Mouse (Mus musculus): ENCODE results near the gene Irf6. TPM values are rescaled to one million over a fixed set of nuclear protein-coding genes. Genes with fewer than 3 reads are reported as not detected.

Gene Irf6
- total RNA-seq, 4 experiments from 2014 or later = 0.67 to 3.4 (median 1.00) TPM

GRCm38 (mm10) chr1:193156316-193157110, 3.6 kb downstream of the Irf6 start:
- DNase-seq (ENCODE audit: low spot score in 2 of 2) = no peak

GRCm38 (mm10) chr1:193157111-193157492, 4.2 kb downstream of the Irf6 start:
- no peak for DNase-seq (ENCODE audit: low spot score in 2 of 2)

- DNase-seq (ENCODE audit: low spot score in 2 of 2) = no peak
Measured at GRCm38 (mm10) chr1:193159163-193159562, 6.3 kb downstream of the Irf6 start.

- no peak for DNase-seq (ENCODE audit: low spot score in 2 of 2)
Measured at GRCm38 (mm10) chr1:193159613-193160012, 6.7 kb downstream of the Irf6 start.

GRCm38 (mm10) chr1:193160317-193161032, 7.6 kb downstream of the Irf6 start:
- DNase-seq (ENCODE audit: low spot score in 2 of 2) = no peak

GRCm38 (mm10) chr1:193167746-193168145, 14.8 kb downstream of the Irf6 start, which contains the start of gene A130010J15Rik:
Gene A130010J15Rik (plus strand): TSS chr1:193168046.
- DNase-seq (ENCODE audit: low spot score in 2 of 2) = no peak

GRCm38 (mm10) chr1:193169228-193169627, 16.3 kb downstream of the Irf6 start:
- DNase-seq (ENCODE audit: low spot score in 2 of 2) = no peak

GRCm38 (mm10) chr1:193169856-193170255, 16.9 kb downstream of the Irf6 start:
- no peak for DNase-seq (ENCODE audit: low spot score in 2 of 2)

- peak; percentile 96 for DNase-seq (ENCODE audit: low spot score in 2 of 2)
Measured at GRCm38 (mm10) chr1:193172991-193173809, 20.3 kb downstream of the Irf6 start.

- DNase-seq (ENCODE audit: low spot score in 2 of 2) = no peak
Measured at GRCm38 (mm10) chr1:193173810-193174129, 20.9 kb downstream of the Irf6 start.

- no peak for DNase-seq (ENCODE audit: low spot score in 2 of 2)
Measured at GRCm38 (mm10) chr1:193174143-193174733, 21.3 kb downstream of the Irf6 start.

- DNase-seq (ENCODE audit: low spot score in 2 of 2) = no peak
Measured at GRCm38 (mm10) chr1:193181104-193181503, 28.2 kb downstream of the Irf6 start.

GRCm38 (mm10) chr1:193188257-193188656, 35.3 kb downstream of the Irf6 start:
- no peak for DNase-seq (ENCODE audit: low spot score in 2 of 2)

GRCm38 (mm10) chr1:193189151-193189621, 36.3 kb downstream of the Irf6 start:
- DNase-seq (ENCODE audit: low spot score in 2 of 2) = peak in 1 of 2 experiments; percentile 30

GRCm38 (mm10) chr1:193189771-193190170, 36.9 kb downstream of the Irf6 start:
- DNase-seq (ENCODE audit: low spot score in 2 of 2) = no peak

- no peak for DNase-seq (ENCODE audit: low spot score in 2 of 2)
Measured at GRCm38 (mm10) chr1:193191675-193192283, 38.9 kb downstream of the Irf6 start.

- DNase-seq (ENCODE audit: low spot score in 2 of 2) = no peak
Measured at GRCm38 (mm10) chr1:193194416-193195140, 41.7 kb downstream of the Irf6 start.

- DNase-seq (ENCODE audit: low spot score in 2 of 2) = no peak
Measured at GRCm38 (mm10) chr1:193195169-193195810, 42.4 kb downstream of the Irf6 start.

- no peak for DNase-seq (ENCODE audit: low spot score in 2 of 2)
Measured at GRCm38 (mm10) chr1:193197494-193198205, 44.7 kb downstream of the Irf6 start.

Measured in layer of hippocampus, adult 8-10 months (tissue).